Mouse (Mus musculus) hindbrain, embryonic 14.5 days (tissue): ENCODE data around the gene Psma6. TPM values are rescaled to one million over a fixed set of nuclear protein-coding genes. Genes with fewer than 3 reads are reported as not detected.

Experiments used
- ATAC-seq: fragments of 200-750 bp; cut with Nextera tagmentation; 2 replicates; pipeline ENCODE4 v1.8.0; 2017; ENCODE audit warnings: moderate number of reproducible peaks, mild to moderate bottlenecking, moderate TSS enrichment, moderate library complexity; ENCODE audit not compliant: low FRiP score
- DNase-seq: peaks from one replicate; pipeline ENCODE4 v3.0.0-alpha.2; 2015; ENCODE audit warnings: low spot score
- H3K27ac ChIP-seq: fragments of 300-500 bp; sonication (generic); 2 replicates; pipeline ENCODE4 v1.5.1; 2014; ENCODE audit warnings: mild to moderate bottlenecking, moderate library complexity
- H3K27me3 ChIP-seq: fragments of 300-500 bp; sonication (generic); 2 replicates; pipeline ENCODE4 v1.6.1; 2014; ENCODE audit warnings: mild to moderate bottlenecking, low read length, mixed read lengths; ENCODE audit not compliant: control insufficient read depth, insufficient read depth
- H3K36me3 ChIP-seq: fragments of 300-500 bp; sonication (generic); replicated peaks from 2 replicates; pipeline ENCODE4 v1.6.1; 2014; ENCODE audit not compliant: control insufficient read depth, insufficient read depth
- H3K4me1 ChIP-seq: fragments of 300-500 bp; sonication (generic); replicated peaks from 2 replicates; pipeline ENCODE4 v1.6.1; 2014; ENCODE audit warnings: antibody characterized with exemption, low read length, mixed read lengths; ENCODE audit not compliant: control insufficient read depth, insufficient read depth
- H3K4me2 ChIP-seq: fragments of 300-500 bp; sonication (generic); replicated peaks from 2 replicates; pipeline ENCODE4 v1.6.1; 2014; ENCODE audit warnings: mild to moderate bottlenecking, moderate library complexity
- H3K4me3 ChIP-seq: fragments of 300-500 bp; sonication (generic); replicated peaks from 2 replicates; pipeline ENCODE4 v1.5.1; 2014; ENCODE audit warnings: mild to moderate bottlenecking, low read length
- H3K9ac ChIP-seq: fragments of 300-500 bp; sonication (generic); 2 replicates; pipeline ENCODE4 v1.6.1; 2014
- H3K9me3 ChIP-seq: fragments of 300-500 bp; sonication (generic); 2 replicates; pipeline ENCODE4 v1.6.1; 2016; ENCODE audit warnings: low read length; ENCODE audit not compliant: control insufficient read depth
- whole genome bisulfite sequencing: fragments of 180-500 bp; shearing (Covaris S2); extraction: QIAGEN DNeasy Blood & Tissue Kit; methylation state at CpG from one replicate; pipeline ENCODE4 v1.1.7; 2014; 5-methylcytosine and 5-hydroxymethylcytosine counted together
- polyA plus RNA-seq: library from polyadenylated mRNA; unstranded; fragments of >200 nt; fragmentation: Nextera tagmentation; extraction: Ambion mirVana; gene quantifications from 2 replicates; pipeline ENCODE4 v1.2.1, GENCODE M21; 2014

The Psma6 gene
- polyA plus RNA-seq, 1 experiment from 2014 or later, result 442 TPM

GRCm38 (mm10) chr12:55442861-55443850, 59.1 kb downstream of the Psma6 start:
- H3K9ac ChIP-seq, result no peak overlapping the region
- H3K36me3 ChIP-seq, result no peaks in the 10 kb centered on the region
- H3K4me1 ChIP-seq, result peaks cover 23% of the 10 kb centered on the region
- no peaks in the 10 kb centered on the region for H3K27me3 ChIP-seq
- WGBS, result 70% methylated on average over 9 of the region's 9 CpGs
- peak; percentile 21; the same call in 1 of the 2 replicates for ATAC-seq
- H3K27ac ChIP-seq, result peak overlapping the region; percentile 10; the same call in 1 of the 2 replicates
- H3K4me3 ChIP-seq, result no peak overlapping the region
- H3K4me2 ChIP-seq, result no peak overlapping the region
- no peaks in the 10 kb centered on the region for H3K9me3 ChIP-seq
- DNase-seq, result peak; percentile 53

- Histone ChIP-seq H3K4me3 (no peak overlapping the region), H3K4me1 (peaks cover 14% of the 10 kb centered on the region), H3K27ac (no peak overlapping the region), H3K36me3 (no peaks in the 10 kb centered on the region), H3K4me2 (no peak overlapping the region), H3K9ac (no peak overlapping the region), H3K27me3 (no peaks in the 10 kb centered on the region), H3K9me3 (no peaks in the 10 kb centered on the region)
- 70% methylated on average over 4 of the region's 4 CpGs for WGBS
- ATAC-seq, result no peak
- DNase-seq, result no peak
These were observed 60.0 kb downstream of the Psma6 start for GRCm38 (mm10) chr12:55444031-55444451.

- no peak overlapping the region for H3K4me2 ChIP-seq
- ATAC-seq (no peak), DNase-seq (no peak)
- H3K27me3 ChIP-seq, result no peaks in the 10 kb centered on the region
- 87% methylated on average over 4 of the region's 4 CpGs for WGBS
- no peaks in the 10 kb centered on the region for H3K9me3 ChIP-seq
- H3K4me3 ChIP-seq, result no peak overlapping the region
- H3K9ac ChIP-seq, result no peak overlapping the region
- H3K27ac ChIP-seq, result no peak overlapping the region; the same call in 1 of the 2 replicates
- H3K36me3 ChIP-seq, result no peaks in the 10 kb centered on the region
- peaks cover 14% of the 10 kb centered on the region for H3K4me1 ChIP-seq
These were observed 61.6 kb downstream of the Psma6 start for GRCm38 (mm10) chr12:55445583-55445982.

GRCm38 (mm10) chr12:55446366-55446745, 62.3 kb downstream of the Psma6 start:
- H3K36me3 ChIP-seq, result no peaks in the 10 kb centered on the region
- no peak overlapping the region for H3K4me3 ChIP-seq
- no peak for ATAC-seq
- no peak for DNase-seq
- no peaks in the 10 kb centered on the region for H3K27me3 ChIP-seq
- no peak overlapping the region for H3K4me2 ChIP-seq
- peak overlapping the region; percentile 87 for H3K27ac ChIP-seq
- WGBS, result 79% methylated on average over 4 of the region's 4 CpGs
- H3K9me3 ChIP-seq, result no peaks in the 10 kb centered on the region
- no peak overlapping the region for H3K9ac ChIP-seq
- peaks cover 14% of the 10 kb centered on the region for H3K4me1 ChIP-seq

GRCm38 (mm10) chr12:55446746-55447395, 62.8 kb downstream of the Psma6 start:
- DNase-seq (peak; percentile 71), ATAC-seq (peak; percentile 92)
- H3K36me3 ChIP-seq, result no peaks in the 10 kb centered on the region
- WGBS, result 16% methylated on average over 13 of the region's 13 CpGs
- peaks cover 14% of the 10 kb centered on the region for H3K4me1 ChIP-seq
- no peak overlapping the region for H3K4me3 ChIP-seq
- no peaks in the 10 kb centered on the region for H3K27me3 ChIP-seq
- no peak overlapping the region for H3K9ac ChIP-seq
- peak overlapping the region; percentile 87 for H3K27ac ChIP-seq
- H3K9me3 ChIP-seq, result no peaks in the 10 kb centered on the region
- peak overlapping the region; percentile 21; the same call in 1 of the 2 replicates for H3K4me2 ChIP-seq

GRCm38 (mm10) chr12:55447396-55447760, 63.4 kb downstream of the Psma6 start:
- no peak for ATAC-seq
- Histone ChIP-seq H3K36me3 (no peaks in the 10 kb centered on the region), H3K4me2 (peak overlapping the region; percentile 21; the same call in 1 of the 2 replicates), H3K9ac (no peak overlapping the region), H3K4me1 (peaks cover 14% of the 10 kb centered on the region), H3K9me3 (no peaks in the 10 kb centered on the region), H3K27me3 (no peaks in the 10 kb centered on the region), H3K27ac (peak overlapping the region; percentile 87), H3K4me3 (no peak overlapping the region)
- no peak for DNase-seq
- WGBS, result 66% methylated on average over 11 of the region's 11 CpGs

GRCm38 (mm10) chr12:55448457-55448856, 64.4 kb downstream of the Psma6 start:
- WGBS, result 73% methylated on average over 2 of the region's 2 CpGs
- Histone ChIP-seq H3K4me3 (no peak overlapping the region), H3K9ac (no peak overlapping the region), H3K27me3 (no peaks in the 10 kb centered on the region), H3K4me1 (peaks cover 14% of the 10 kb centered on the region), H3K27ac (no peak overlapping the region), H3K9me3 (no peaks in the 10 kb centered on the region), H3K36me3 (no peaks in the 10 kb centered on the region), H3K4me2 (no peak overlapping the region)
- DNase-seq, result no peak
- ATAC-seq, result no peak

GRCm38 (mm10) chr12:55449048-55449447, 65.0 kb downstream of the Psma6 start:
- H3K4me1 ChIP-seq, result peaks cover 14% of the 10 kb centered on the region
- ATAC-seq (no peak), DNase-seq (no peak)
- no peaks in the 10 kb centered on the region for H3K27me3 ChIP-seq
- H3K4me2 ChIP-seq, result no peak overlapping the region
- H3K27ac ChIP-seq, result no peak overlapping the region
- WGBS, result 96% methylated on average over 2 of the region's 2 CpGs
- no peak overlapping the region for H3K4me3 ChIP-seq
- no peaks in the 10 kb centered on the region for H3K36me3 ChIP-seq
- no peak overlapping the region for H3K9ac ChIP-seq
- H3K9me3 ChIP-seq, result no peaks in the 10 kb centered on the region

- Histone ChIP-seq H3K4me1 (peaks cover 14% of the 10 kb centered on the region), H3K27me3 (no peaks in the 10 kb centered on the region), H3K9me3 (no peaks in the 10 kb centered on the region), H3K4me3 (no peak overlapping the region), H3K4me2 (no peak overlapping the region), H3K9ac (no peak overlapping the region), H3K27ac (no peak overlapping the region), H3K36me3 (no peaks in the 10 kb centered on the region)
- DNase-seq, result no peak
- no peak for ATAC-seq
- 65% methylated on average over 16 of the region's 16 CpGs for WGBS
These were observed 66.4 kb downstream of the Psma6 start for GRCm38 (mm10) chr12:55450421-55450820.
